Mouse (Mus musculus) limb, embryonic 11.5 days (tissue): ENCODE results near the gene Tnnc2. TPM values are rescaled to one million over a fixed set of nuclear protein-coding genes. Genes with fewer than 3 reads are reported as not detected.
"Not testable (repeated sequence)": the region's sequence is repeated elsewhere in the genome, so short reads cannot be mapped to it uniquely, and the experiment has no call there.

ENCODE experiments used
- ATAC-seq: fragments of 200-750 bp; cut with Nextera tagmentation; 2 replicates; pipeline ENCODE4 v1.8.0; 2017; ENCODE audit warnings: low read depth; ENCODE audit not compliant: insufficient number of reproducible peaks, low FRiP score, low TSS enrichment
- DNase-seq: peaks from one replicate; pipeline ENCODE4 v3.0.0-alpha.2; 2015; ENCODE audit warnings: low spot score
- H3K27ac ChIP-seq: fragments of 300-500 bp; sonication (generic); replicated peaks from 2 replicates; pipeline ENCODE4 v1.5.1; 2014; ENCODE audit warnings: low read depth, mild to moderate bottlenecking, low read length
- H3K27me3 ChIP-seq: fragments of 300-500 bp; sonication (generic); 2 replicates; pipeline ENCODE4 v1.6.1; 2014; ENCODE audit warnings: mild to moderate bottlenecking, low read length, mixed read lengths; ENCODE audit not compliant: control insufficient read depth, insufficient read depth
- H3K36me3 ChIP-seq: fragments of 300-500 bp; sonication (generic); 2 replicates; pipeline ENCODE4 v1.6.1; 2014; ENCODE audit warnings: mild to moderate bottlenecking, low read length, moderate library complexity, mixed read lengths; ENCODE audit not compliant: control insufficient read depth, insufficient read depth
- H3K4me1 ChIP-seq: fragments of 300-500 bp; sonication (generic); 2 replicates; pipeline ENCODE4 v1.6.1; 2014; ENCODE audit warnings: low read length, mixed read lengths; ENCODE audit not compliant: control insufficient read depth, insufficient read depth
- H3K4me2 ChIP-seq: fragments of 300-500 bp; sonication (generic); 2 replicates; pipeline ENCODE4 v1.6.1; 2014; ENCODE audit warnings: low read depth, mild to moderate bottlenecking, moderate library complexity; ENCODE audit not compliant: severe bottlenecking
- H3K4me3 ChIP-seq: fragments of 300-500 bp; sonication (generic); 2 replicates; pipeline ENCODE4 v1.5.1; 2014; ENCODE audit warnings: low read depth, low read length
- H3K9ac ChIP-seq: fragments of 300-500 bp; sonication (generic); 2 replicates; pipeline ENCODE4 v1.6.1; 2014; ENCODE audit warnings: mild to moderate bottlenecking, low read length
- H3K9me3 ChIP-seq: fragments of 300-500 bp; sonication (generic); 2 replicates; pipeline ENCODE4 v1.6.1; 2016; ENCODE audit warnings: low read length; ENCODE audit not compliant: control insufficient read depth
- WGBS: fragments of 180-500 bp; shearing (Covaris S2); extraction: QIAGEN DNeasy Blood & Tissue Kit; methylation state at CpG from one replicate; pipeline ENCODE4 v1.1.7; 2014; 5-methylcytosine and 5-hydroxymethylcytosine counted together
- polyA plus RNA-seq: library from polyadenylated mRNA; unstranded; fragments of >200 nt; fragmentation: Nextera tagmentation; extraction: Ambion mirVana; gene quantifications from 2 replicates; pipeline ENCODE4 v1.2.1, GENCODE M21; 2014

The Tnnc2 gene
- polyA plus RNA-seq, 1 experiment from 2014 or later, result 13.8 TPM

DNA sequence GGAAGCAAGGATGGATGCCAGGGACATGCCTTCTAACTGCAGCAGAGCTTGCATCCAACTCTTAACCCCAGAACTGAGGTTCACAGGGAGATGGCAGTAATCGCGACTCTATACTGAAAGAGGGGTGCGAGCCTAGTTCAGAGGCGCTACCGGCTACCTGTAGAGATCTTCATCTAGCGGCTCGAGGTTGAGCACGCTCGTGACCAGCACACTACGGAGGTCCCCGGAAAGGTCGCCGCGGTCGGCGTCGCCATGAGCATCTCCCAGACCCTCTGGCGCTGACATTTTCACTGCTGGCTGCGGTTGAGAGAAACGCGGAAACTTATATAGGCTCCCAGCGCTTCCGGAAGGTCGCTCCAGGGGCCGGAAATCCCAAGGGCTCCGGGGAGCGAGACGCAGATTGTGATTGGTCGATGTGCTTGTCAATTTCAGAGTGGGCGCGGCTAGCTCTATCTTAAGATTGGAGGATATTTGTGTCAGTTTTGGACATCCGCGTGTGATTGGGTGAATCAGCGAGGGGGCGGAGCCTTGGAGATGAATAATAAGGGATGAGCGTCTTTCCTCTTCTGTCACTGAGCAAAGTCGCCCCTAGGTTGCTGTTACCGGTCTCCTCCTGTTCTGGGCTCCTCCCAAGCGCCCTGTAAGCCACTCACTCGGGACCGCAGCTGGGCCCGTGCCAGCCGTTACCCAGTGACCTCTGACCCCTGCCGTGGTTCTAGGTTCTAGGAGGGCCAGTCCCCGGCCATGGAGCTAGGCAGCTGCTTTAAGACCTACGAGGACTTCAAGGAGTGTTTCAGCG is 25.0 kb upstream of the Tnnc2 start, which contains the start of the genes Acot8 and Zswim3:
Gene Acot8, minus strand, starts transcription at position 350 of the 799 bp plus-strand sequence.
Gene Zswim3, plus strand, starts transcription at position 566 of the 799 bp plus-strand sequence.
- no peaks in the 10 kb centered on the region for H3K27me3 ChIP-seq
- DNase-seq (peak; percentile 98), ATAC-seq (peak; percentile 97)
- peaks cover 4% of the 10 kb centered on the region for H3K4me1 ChIP-seq
- H3K36me3 ChIP-seq, result peaks cover 5% of the 10 kb centered on the region; the same call in 1 of the 2 replicates
- H3K27ac ChIP-seq, result 0 out of 2 replicates have a peak within 1 kb of the TSS, but pooled peaks have one; percentile 14
- H3K9ac ChIP-seq, result peak within 1 kb of the TSS; percentile 78
- peak within 1 kb of the TSS; percentile 84 for H3K4me2 ChIP-seq
- peak within 1 kb of the TSS; percentile 86 for H3K4me3 ChIP-seq
- H3K9me3 ChIP-seq, result no peaks in the 10 kb centered on the region
- under 1% methylated on average over 47 of the region's 47 CpGs for WGBS

DNA sequence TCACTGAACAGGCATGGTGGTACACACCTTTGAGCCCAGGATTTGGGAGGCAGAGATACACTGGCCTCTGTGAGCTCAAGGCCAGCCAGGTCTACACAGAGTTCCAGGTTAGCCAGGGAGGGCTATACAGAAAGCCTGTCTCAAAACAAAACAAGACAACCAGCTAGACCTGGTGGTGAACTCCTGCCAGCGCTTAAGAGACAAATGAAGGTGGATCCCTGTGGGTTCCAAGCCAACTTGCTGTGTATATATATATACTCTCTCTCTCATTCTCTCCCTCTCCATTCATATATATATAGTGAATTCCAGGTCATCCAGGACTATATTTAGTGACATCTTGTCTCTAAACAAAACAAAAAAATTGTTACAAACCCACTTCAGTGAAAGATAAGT is 24.1 kb upstream of the Tnnc2 start:
- no peaks in the 10 kb centered on the region for H3K27me3 ChIP-seq
- peak overlapping the region; percentile 71 for H3K4me2 ChIP-seq
- DNase-seq (no peak), ATAC-seq (no peak)
- H3K36me3 ChIP-seq, result peaks cover 7% of the 10 kb centered on the region; the same call in 1 of the 2 replicates
- H3K4me1 ChIP-seq, result peaks cover 4% of the 10 kb centered on the region
- H3K4me3 ChIP-seq, result peak overlapping the region; percentile 86
- WGBS, result 55% methylated on average over 1 of the region's 1 CpGs
- peak overlapping the region; percentile 78; the same call in 1 of the 2 replicates for H3K9ac ChIP-seq
- H3K27ac ChIP-seq, result no peak overlapping the region
- H3K9me3 ChIP-seq, result no peaks in the 10 kb centered on the region

DNA sequence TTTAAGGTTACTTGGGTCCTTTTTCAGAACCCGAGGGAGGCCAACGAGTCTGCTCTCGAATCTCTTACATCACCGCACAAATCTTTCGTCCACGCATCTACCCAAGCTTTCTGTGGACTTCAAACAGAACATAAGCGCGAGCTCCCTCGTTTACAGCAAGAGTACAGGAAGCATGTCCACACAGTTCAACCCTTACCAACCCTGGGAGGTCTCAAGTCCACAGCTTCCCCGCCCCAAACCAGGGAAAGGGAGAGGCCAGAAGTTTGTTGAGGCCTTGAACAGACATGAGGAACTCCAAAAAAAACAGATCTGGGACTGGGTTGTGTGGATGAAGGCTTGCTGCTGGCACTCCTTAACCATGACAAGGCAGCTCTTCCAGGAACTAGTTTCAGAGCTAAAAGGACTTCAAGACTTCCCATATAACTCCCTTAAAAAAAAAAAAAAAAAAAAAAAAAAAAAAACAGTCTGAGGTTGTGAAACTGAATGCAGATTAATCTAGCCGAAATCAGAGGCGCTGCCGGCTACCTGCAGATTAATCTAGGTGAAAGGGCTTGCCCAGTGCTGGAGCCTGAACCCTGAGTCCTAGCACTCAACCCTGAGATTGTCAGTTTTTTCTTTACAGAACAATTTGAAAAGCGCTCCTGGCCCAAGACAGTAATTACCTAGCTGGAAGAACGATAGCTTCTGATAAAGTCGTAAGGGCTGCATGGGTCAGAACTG is 23.6 kb upstream of the Tnnc2 start:
- H3K4me3 ChIP-seq, result peak overlapping the region; percentile 86
- WGBS, result 91% methylated on average over 16 of the region's 16 CpGs
- DNase-seq, result no peak

DNA sequence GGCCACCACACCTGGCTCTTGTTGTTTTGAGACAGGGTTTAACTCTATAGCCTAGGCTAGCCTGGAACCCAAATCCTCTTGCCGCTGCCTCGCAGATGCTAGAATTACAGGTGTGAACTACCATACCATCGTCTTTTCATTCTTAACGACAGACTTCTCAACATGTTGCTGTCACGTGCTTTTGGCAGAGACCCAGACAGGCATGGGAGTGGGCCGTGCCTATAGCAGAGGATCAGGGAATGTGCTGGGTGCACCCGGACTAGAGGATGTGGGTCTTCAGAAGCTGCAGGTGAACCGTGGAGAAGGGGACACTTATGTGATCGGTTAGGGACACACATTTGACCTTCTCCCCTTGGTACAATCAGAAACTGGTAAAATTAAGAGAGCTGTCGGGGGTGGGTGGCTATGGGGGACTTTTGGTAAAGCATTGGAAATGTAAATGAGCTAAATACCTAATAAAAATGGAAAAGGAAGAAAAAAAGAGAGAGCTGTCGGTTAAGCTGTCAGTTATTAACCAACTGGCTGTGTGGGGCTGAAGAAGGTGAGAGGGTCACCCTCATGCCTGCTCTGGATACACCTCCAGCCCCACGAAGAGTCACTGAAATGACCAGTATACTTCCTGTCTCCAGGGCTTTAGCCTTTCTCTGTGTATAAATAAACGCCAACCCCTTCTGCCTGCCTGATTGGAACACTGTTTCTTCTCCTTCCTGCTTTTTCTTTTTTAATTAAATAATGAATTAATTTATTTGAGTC is 20.7 kb upstream of the Tnnc2 start:
- Histone ChIP-seq H3K4me2 (no peak overlapping the region), H3K9ac (no peak overlapping the region), H3K4me3 (no peak overlapping the region), H3K9me3 (no peaks in the 10 kb centered on the region), H3K36me3 (peaks cover 11% of the 10 kb centered on the region; the same call in 1 of the 2 replicates), H3K4me1 (peaks cover 4% of the 10 kb centered on the region), H3K27ac (no peak overlapping the region), H3K27me3 (no peaks in the 10 kb centered on the region)
- ATAC-seq (no peak), DNase-seq (no peak)
- 89% methylated on average over 13 of the region's 13 CpGs for WGBS

More for the DNA sequence above, 23.6 kb upstream of the Tnnc2 start:
- ATAC-seq, result no peak
- H3K36me3 ChIP-seq, result peaks cover 7% of the 10 kb centered on the region; the same call in 1 of the 2 replicates
- H3K4me2 ChIP-seq, result peak overlapping the region; percentile 71; the same call in 1 of the 2 replicates
- no peaks in the 10 kb centered on the region for H3K27me3 ChIP-seq
- no peak overlapping the region for H3K9ac ChIP-seq
- H3K4me1 ChIP-seq, result peaks cover 4% of the 10 kb centered on the region
- no peak overlapping the region for H3K27ac ChIP-seq
- H3K9me3 ChIP-seq, result no peaks in the 10 kb centered on the region

DNA sequence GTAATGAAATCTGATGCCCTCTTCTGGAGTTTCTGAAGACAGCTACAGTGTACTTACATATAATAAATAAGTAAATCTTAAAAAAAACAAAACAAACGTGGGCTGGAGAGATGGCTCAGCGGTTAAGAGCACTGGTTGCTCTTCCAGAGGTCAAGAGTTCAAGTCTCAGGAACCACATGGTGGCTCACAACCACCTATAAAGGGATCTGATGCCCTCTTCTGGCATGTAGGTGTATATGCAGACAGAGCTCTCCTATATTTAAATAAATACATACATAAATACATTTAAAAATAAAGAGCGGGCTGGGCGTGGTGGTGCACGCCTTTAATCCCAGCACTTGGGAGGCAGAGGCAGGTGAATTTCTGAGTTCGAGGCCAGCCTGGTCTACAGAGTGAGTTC is 18.8 kb upstream of the Tnnc2 start:
- WGBS, result 81% methylated on average over 6 of the region's 6 CpGs
- not testable (repeated sequence) for H3K9me3 ChIP-seq, H3K27me3 ChIP-seq, DNase-seq, H3K4me2 ChIP-seq, ATAC-seq, H3K4me3 ChIP-seq, H3K9ac ChIP-seq, H3K4me1 ChIP-seq, H3K27ac ChIP-seq
- peaks cover 11% of the 10 kb centered on the region; the same call in 1 of the 2 replicates for H3K36me3 ChIP-seq

DNA sequence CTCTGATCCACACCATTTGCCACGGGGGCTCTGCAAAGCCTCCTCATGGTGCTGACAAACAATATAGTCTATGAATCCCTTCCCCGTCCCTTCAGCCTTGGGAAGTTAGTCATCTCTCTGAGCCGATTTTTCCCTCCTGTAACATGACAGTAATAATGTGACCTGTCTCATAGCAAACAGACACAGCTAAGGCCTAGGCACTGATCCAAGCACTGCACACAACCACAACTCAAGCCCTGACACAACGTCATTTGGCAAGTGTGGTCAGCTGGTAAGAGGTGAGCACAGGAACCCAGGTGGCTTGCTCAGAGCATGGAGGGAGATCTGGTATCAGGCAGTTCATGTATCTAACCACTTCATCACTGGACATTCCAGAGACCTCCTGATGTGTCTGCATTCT is 16.1 kb upstream of the Tnnc2 start:
- Histone ChIP-seq H3K27ac (no peak overlapping the region), H3K9ac (no peak overlapping the region), H3K4me2 (no peak overlapping the region), H3K27me3 (no peaks in the 10 kb centered on the region), H3K4me1 (no peaks in the 10 kb centered on the region), H3K4me3 (no peak overlapping the region), H3K36me3 (peaks cover 6% of the 10 kb centered on the region; the same call in 1 of the 2 replicates), H3K9me3 (no peaks in the 10 kb centered on the region)
- DNase-seq (no peak), ATAC-seq (no peak)
- WGBS, result 88% methylated on average over 4 of the region's 4 CpGs

DNA sequence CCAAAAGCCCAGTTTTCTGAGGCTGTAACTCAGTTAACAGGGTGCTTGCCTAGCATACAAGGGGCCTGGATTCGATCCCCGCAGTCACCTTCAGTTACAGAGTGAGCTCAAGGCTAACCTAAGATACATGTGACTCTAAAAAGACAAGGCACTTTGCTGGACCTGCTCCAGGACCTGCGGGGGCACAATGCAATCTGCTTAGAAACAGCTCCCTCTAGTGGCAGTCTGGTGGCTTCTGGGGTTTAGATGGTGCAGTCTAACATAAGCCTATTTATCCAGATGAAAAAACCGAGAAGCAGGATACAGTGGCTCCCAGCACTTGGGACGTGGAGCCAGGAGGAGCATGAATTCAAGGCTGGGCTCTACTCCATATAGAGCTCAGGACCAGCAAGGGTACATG is 14.5 kb upstream of the Tnnc2 start:
- no peaks in the 10 kb centered on the region for H3K27me3 ChIP-seq
- DNase-seq, result peak; percentile 82
- no peak overlapping the region for H3K9ac ChIP-seq
- no peaks in the 10 kb centered on the region for H3K4me1 ChIP-seq
- ATAC-seq, result peak; percentile 58; the same call in 1 of the 2 replicates
- no peaks in the 10 kb centered on the region for H3K9me3 ChIP-seq
- WGBS, result 44% methylated on average over 5 of the region's 5 CpGs
- no peak overlapping the region for H3K4me2 ChIP-seq
- H3K4me3 ChIP-seq, result no peak overlapping the region
- peaks cover 4% of the 10 kb centered on the region; the same call in 1 of the 2 replicates for H3K36me3 ChIP-seq
- H3K27ac ChIP-seq, result no peak overlapping the region

DNA sequence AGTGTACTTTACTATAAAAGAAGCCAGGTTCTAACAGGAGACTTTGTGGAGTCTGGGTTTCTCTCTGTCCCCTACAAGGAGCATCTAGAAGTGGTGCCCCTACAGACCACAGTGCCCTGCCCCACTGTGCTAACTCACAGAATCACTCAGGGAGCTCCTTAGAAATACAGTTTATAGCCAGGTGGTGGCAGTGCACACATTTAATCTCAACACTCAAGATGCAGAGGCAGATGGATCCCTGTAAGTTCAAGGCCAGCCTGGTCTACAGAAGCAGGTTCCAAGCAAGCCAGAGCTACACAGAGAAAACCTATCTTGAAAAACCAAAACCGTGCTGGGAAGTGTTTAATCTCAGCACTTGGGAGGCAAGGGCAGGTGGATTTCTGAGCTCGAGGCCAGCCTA is 14.0 kb upstream of the Tnnc2 start:
- H3K27me3 ChIP-seq, result no peaks in the 10 kb centered on the region
- H3K27ac ChIP-seq, result no peak overlapping the region
- no peak overlapping the region for H3K4me2 ChIP-seq
- no peak overlapping the region for H3K4me3 ChIP-seq
- H3K9ac ChIP-seq, result no peak overlapping the region
- no peaks in the 10 kb centered on the region for H3K4me1 ChIP-seq
- DNase-seq (no peak), ATAC-seq (no peak)
- peaks cover 4% of the 10 kb centered on the region; the same call in 1 of the 2 replicates for H3K36me3 ChIP-seq
- 90% methylated on average over 2 of the region's 2 CpGs for WGBS
- H3K9me3 ChIP-seq, result no peaks in the 10 kb centered on the region
